Mouse (Mus musculus) kidney, adult 2 months (tissue): Measurements from ENCODE around the gene Pxylp1. TPM values are rescaled to one million over a fixed set of nuclear protein-coding genes. Genes with fewer than 3 reads are reported as not detected.

ENCODE experiments used
- DNase-seq: peaks from one replicate; pipeline ENCODE4 v3.0.0; 2021
- H3K27ac ChIP-seq: fragments of 200-500 bp; 2 replicates; pipeline ENCODE4 v1.5.1; 2012; ENCODE audit warnings: low read depth, low read length, control low read depth, inconsistent platforms; ENCODE audit not compliant: insufficient read depth
- H3K27me3 ChIP-seq: fragments of 200-500 bp; replicated peaks from 2 replicates; pipeline ENCODE4 v1.6.1; 2012; ENCODE audit warnings: mild to moderate bottlenecking, moderate library complexity, low read length, inconsistent platforms; ENCODE audit not compliant: control insufficient read depth, insufficient read depth
- H3K36me3 ChIP-seq: fragments of 200-500 bp; 2 replicates; pipeline ENCODE4 v1.6.1; 2012; ENCODE audit warnings: mild to moderate bottlenecking, moderate library complexity, low read length, inconsistent platforms; ENCODE audit not compliant: control insufficient read depth, insufficient read depth
- H3K4me1 ChIP-seq: fragments of 200-500 bp; 2 replicates; pipeline ENCODE4 v1.6.1; 2011; ENCODE audit warnings: low read length; ENCODE audit not compliant: control insufficient read depth, insufficient read depth
- H3K4me3 ChIP-seq: fragments of 200-500 bp; 2 replicates; pipeline ENCODE4 v1.5.1; 2011; ENCODE audit warnings: mild to moderate bottlenecking, low read depth, low read length, control low read depth; ENCODE audit not compliant: insufficient read depth
- CTCF ChIP-seq: fragments of 200-500 bp; conservative IDR thresholded peaks from 2 replicates; pipeline ENCODE4 v1.5.1; 2011; ENCODE audit warnings: low read depth, mild to moderate bottlenecking, control low read depth, low read length, moderate library complexity, mixed read lengths; ENCODE audit not compliant: insufficient read depth, insufficient read length
- POLR2A ChIP-seq: fragments of 200-500 bp; IDR thresholded peaks from one replicate; pipeline ENCODE4 v1.6.1; 2011; ENCODE audit warnings: low read depth, low read length, control low read depth
- WGBS: fragments of 180-500 bp; shearing (Covaris S2); methylation state at CpG from one replicate; pipeline ENCODE4 v1.1.7; 2018; 5-methylcytosine and 5-hydroxymethylcytosine counted together
- polyA plus RNA-seq: library from polyadenylated mRNA; depleted of rRNA; stranded (reverse); fragments of >200 nt; gene quantifications from 2 replicates; pipeline ENCODE4 v1.2.3, GENCODE M21; 2012

The Pxylp1 gene
- polyA plus RNA-seq, 1 experiment, result 7.6 TPM

- H3K36me3 ChIP-seq, result no peaks in the 10 kb centered on the region
- 89% methylated on average over 20 of the region's 20 CpGs for WGBS
- no peak overlapping the region for H3K4me3 ChIP-seq
- no peak for TF ChIP-seq POLR2A
- TF ChIP-seq CTCF, result no peak
- H3K27me3 ChIP-seq, result no peaks in the 10 kb centered on the region
- H3K27ac ChIP-seq, result no peak overlapping the region
- no peaks in the 10 kb centered on the region for H3K4me1 ChIP-seq
- no peak for DNase-seq
These were observed 9.8 kb downstream of the Pxylp1 start for GRCm38 (mm10) chr9:96882496-96883265.

- TF ChIP-seq CTCF (no peak), POLR2A (no peak)
- DNase-seq, result peak; percentile 33
- WGBS, result 50% methylated on average over 6 of the region's 6 CpGs
- Histone ChIP-seq H3K4me1 (no peaks in the 10 kb centered on the region), H3K27ac (no peak overlapping the region), H3K4me3 (no peak overlapping the region), H3K36me3 (no peaks in the 10 kb centered on the region), H3K27me3 (no peaks in the 10 kb centered on the region)
These were observed 10.6 kb downstream of the Pxylp1 start for GRCm38 (mm10) chr9:96881901-96882300.

- no peaks in the 10 kb centered on the region for H3K36me3 ChIP-seq
- no peak for DNase-seq
- H3K27ac ChIP-seq, result no peak overlapping the region
- H3K4me3 ChIP-seq, result no peak overlapping the region
- H3K27me3 ChIP-seq, result no peaks in the 10 kb centered on the region
- H3K4me1 ChIP-seq, result no peaks in the 10 kb centered on the region
- 77% methylated on average over 6 of the region's 6 CpGs for WGBS
- TF ChIP-seq POLR2A, result no peak
- TF ChIP-seq CTCF, result no peak
These were observed 13.4 kb downstream of the Pxylp1 start for GRCm38 (mm10) chr9:96879024-96879423.

GRCm38 (mm10) chr9:96878464-96878863 is 14.0 kb downstream of the Pxylp1 start:
- no peaks in the 10 kb centered on the region for H3K36me3 ChIP-seq
- H3K4me1 ChIP-seq, result no peaks in the 10 kb centered on the region
- no peak overlapping the region for H3K27ac ChIP-seq
- H3K27me3 ChIP-seq, result no peaks in the 10 kb centered on the region
- 47% methylated on average over 4 of the region's 4 CpGs for WGBS
- H3K4me3 ChIP-seq, result no peak overlapping the region
- no peak for TF ChIP-seq CTCF
- TF ChIP-seq POLR2A, result no peak
- DNase-seq, result no peak

- Histone ChIP-seq H3K36me3 (no peaks in the 10 kb centered on the region), H3K4me1 (no peaks in the 10 kb centered on the region), H3K27me3 (no peaks in the 10 kb centered on the region), H3K4me3 (no peak overlapping the region), H3K27ac (no peak overlapping the region)
- WGBS, result 69% methylated on average over 4 of the region's 4 CpGs
- TF ChIP-seq CTCF (no peak), POLR2A (no peak)
- DNase-seq, result no peak
These were observed 16.8 kb downstream of the Pxylp1 start for GRCm38 (mm10) chr9:96875704-96876103.

GRCm38 (mm10) chr9:96873082-96873481 is 19.4 kb downstream of the Pxylp1 start:
- no peaks in the 10 kb centered on the region for H3K36me3 ChIP-seq
- WGBS, result 80% methylated on average over 5 of the region's 5 CpGs
- TF ChIP-seq CTCF (peak; percentile 74), POLR2A (no peak)
- peak; percentile 62 for DNase-seq
- H3K4me1 ChIP-seq, result no peaks in the 10 kb centered on the region
- H3K27ac ChIP-seq, result no peak overlapping the region
- H3K27me3 ChIP-seq, result no peaks in the 10 kb centered on the region
- H3K4me3 ChIP-seq, result no peak overlapping the region

- no peak for DNase-seq
- WGBS, result 67% methylated on average over 8 of the region's 8 CpGs
- H3K4me3 ChIP-seq, result no peak overlapping the region
- H3K27ac ChIP-seq, result no peak overlapping the region
- peaks cover 6% of the 10 kb centered on the region; the same call in 1 of the 2 replicates for H3K4me1 ChIP-seq
- no peaks in the 10 kb centered on the region for H3K27me3 ChIP-seq
- no peak for TF ChIP-seq POLR2A
- TF ChIP-seq CTCF, result no peak
- H3K36me3 ChIP-seq, result no peaks in the 10 kb centered on the region
These were observed 22.4 kb downstream of the Pxylp1 start for GRCm38 (mm10) chr9:96870104-96870503.
